Mouse (Mus musculus): Measurements from ENCODE around the gene Ccdc93. TPM values are rescaled to one million over a fixed set of nuclear protein-coding genes. Genes with fewer than 3 reads are reported as not detected.

Ccdc93 gene
- total and polyA plus RNA-seq, 3 experiments, result 21.3 to 21.5 TPM; not detected in 1

- H3K9ac ChIP-seq (ENCODE audit: control insufficient read depth, low read depth, low read length, poor library complexity, severe bottlenecking), result no peak overlapping the region
- H3K27me3 ChIP-seq (ENCODE audit: control insufficient read depth in 1 of 2, insufficient read depth in 2 of 2, low read length in 2 of 2), result peaks cover 0 to 3% of the 10 kb centered on the region in 2 experiments; a peak in 2 of 4 replicates
- no peaks in the 10 kb centered on the region for H3K4me1 ChIP-seq (ENCODE audit: control insufficient read depth in 1 of 2, insufficient read depth in 2 of 2, low read length in 2 of 2)
- DNase-seq (ENCODE audit: low read depth, low spot score), result peak; percentile 18
- H3K27ac ChIP-seq (ENCODE audit: control insufficient read depth, low read depth, low read length), result no peak overlapping the region
- no peak overlapping the region for H3K4me3 ChIP-seq (ENCODE audit: control insufficient read depth in 1 of 2, insufficient read depth in 1 of 2, low read depth in 2 of 2, low read length in 2 of 2)
- no peaks in the 10 kb centered on the region for H3K79me2 ChIP-seq (ENCODE audit: control insufficient read depth, insufficient read depth, low read length, poor library complexity)
- TF ChIP-seq BHLHE40 (IDR thresholded peaks at IDR 0.05; ENCODE audit: borderline replicate concordance, low read depth, low read length) (no peak), RAD21 (IDR thresholded peaks at IDR 0.05; ENCODE audit: low read depth, low read length) (peak; percentile 21), SMC3 (IDR thresholded peaks at IDR 0.05; ENCODE audit: low read depth, low read length) (peak; percentile 41), CTCF (IDR thresholded peaks at IDR 0.05 in 2 of 3, conservative IDR thresholded peaks at IDR 0.05 in 1 of 3; ENCODE audit: control insufficient read depth in 1 of 3, insufficient read depth in 1 of 3, low read depth in 2 of 3, low read length in 3 of 3, poor library complexity in 1 of 3, severe bottlenecking in 1 of 3) (peak; percentile 37 to 41 (median 40))
- no peaks in the 10 kb centered on the region for H3K9me3 ChIP-seq (replicated peaks; ENCODE audit: insufficient read depth, low read length)
- H3K36me3 ChIP-seq (ENCODE audit: control insufficient read depth in 1 of 2, insufficient read depth in 2 of 2, low read length in 2 of 2), result no peaks in the 10 kb centered on the region
These were observed 41.3 kb upstream of the Ccdc93 start for GRCm38 (mm10) chr1:121389574-121389973.

- H3K9me3 ChIP-seq (replicated peaks; ENCODE audit: insufficient read depth, low read length), result no peaks in the 10 kb centered on the region
- no peak for DNase-seq (ENCODE audit: low read depth, low spot score)
- no peaks in the 10 kb centered on the region for H3K4me1 ChIP-seq (ENCODE audit: control insufficient read depth in 1 of 2, insufficient read depth in 2 of 2, low read length in 2 of 2)
- H3K79me2 ChIP-seq (ENCODE audit: control insufficient read depth, insufficient read depth, low read length, poor library complexity), result no peaks in the 10 kb centered on the region
- no peak overlapping the region for H3K9ac ChIP-seq (ENCODE audit: control insufficient read depth, low read depth, low read length, poor library complexity, severe bottlenecking)
- TF ChIP-seq GATA1 (IDR thresholded peaks at IDR 0.05; ENCODE audit: low read depth, low read length) (no peak), ELF1 (IDR thresholded peaks at IDR 0.05; ENCODE audit: low read depth, low read length) (no peak), SIN3A (IDR thresholded peaks at IDR 0.05; ENCODE audit: low read length) (no peak), JUND (IDR thresholded peaks at IDR 0.05; ENCODE audit: low read depth, low read length) (no peak), POLR2AphosphoS2 (IDR thresholded peaks at IDR 0.05; ENCODE audit: low read length) (no peak), TAL1 (IDR thresholded peaks at IDR 0.05; ENCODE audit: low read length) (no peak), USF1 (IDR thresholded peaks at IDR 0.05; ENCODE audit: low read depth, low read length) (no peak), SMC3 (IDR thresholded peaks at IDR 0.05; ENCODE audit: low read depth, low read length) (no peak), NELFE (IDR thresholded peaks at IDR 0.05; ENCODE audit: low read depth, low read length) (no peak), CHD1 (IDR thresholded peaks at IDR 0.05; ENCODE audit: low read depth, low read length) (no peak), MYB (IDR thresholded peaks at IDR 0.05; ENCODE audit: low read depth, low read length) (no peak), BHLHE40 (IDR thresholded peaks at IDR 0.05; ENCODE audit: borderline replicate concordance, low read depth, low read length) (no peak), CHD2 (IDR thresholded peaks at IDR 0.05; ENCODE audit: low read length) (no peak)
- H3K27ac ChIP-seq (ENCODE audit: control insufficient read depth, low read depth, low read length), result no peak overlapping the region
- H3K36me3 ChIP-seq (ENCODE audit: control insufficient read depth in 1 of 2, insufficient read depth in 2 of 2, low read length in 2 of 2), result no peaks in the 10 kb centered on the region
- no peak overlapping the region for H3K4me3 ChIP-seq (ENCODE audit: control insufficient read depth in 1 of 2, insufficient read depth in 1 of 2, low read depth in 2 of 2, low read length in 2 of 2)
- H3K27me3 ChIP-seq (ENCODE audit: control insufficient read depth in 1 of 2, insufficient read depth in 2 of 2, low read length in 2 of 2), result peaks cover 0 to 3% of the 10 kb centered on the region in 2 experiments; a peak in 2 of 4 replicates
These were observed 40.8 kb upstream of the Ccdc93 start for GRCm38 (mm10) chr1:121390003-121390402.

GRCm38 (mm10) chr1:121390421-121390820, 40.4 kb upstream of the Ccdc93 start:
- H3K4me1 ChIP-seq (ENCODE audit: control insufficient read depth in 1 of 2, insufficient read depth in 2 of 2, low read length in 2 of 2), result no peaks in the 10 kb centered on the region
- no peaks in the 10 kb centered on the region for H3K79me2 ChIP-seq (ENCODE audit: control insufficient read depth, insufficient read depth, low read length, poor library complexity)
- no peak overlapping the region for H3K27ac ChIP-seq (ENCODE audit: control insufficient read depth, low read depth, low read length)
- no peak overlapping the region for H3K4me3 ChIP-seq (ENCODE audit: control insufficient read depth in 1 of 2, insufficient read depth in 1 of 2, low read depth in 2 of 2, low read length in 2 of 2)
- no peaks in the 10 kb centered on the region for H3K36me3 ChIP-seq (ENCODE audit: control insufficient read depth in 1 of 2, insufficient read depth in 2 of 2, low read length in 2 of 2)
- no peak overlapping the region for H3K9ac ChIP-seq (ENCODE audit: control insufficient read depth, low read depth, low read length, poor library complexity, severe bottlenecking)
- peaks cover 0 to 3% of the 10 kb centered on the region in 2 experiments; a peak in 2 of 4 replicates for H3K27me3 ChIP-seq (ENCODE audit: control insufficient read depth in 1 of 2, insufficient read depth in 2 of 2, low read length in 2 of 2)
- no peaks in the 10 kb centered on the region for H3K9me3 ChIP-seq (replicated peaks; ENCODE audit: insufficient read depth, low read length)
- no peak for DNase-seq (ENCODE audit: low read depth, low spot score)
- no peak for TF ChIP-seq POLR2AphosphoS5 (IDR thresholded peaks at IDR 0.05; ENCODE audit: borderline replicate concordance, low read depth, low read length)
- no peak for TF ChIP-seq TCF12 (IDR thresholded peaks at IDR 0.05; ENCODE audit: low read depth, low read length)
- TF ChIP-seq RAD21 (IDR thresholded peaks at IDR 0.05; ENCODE audit: low read depth, low read length), result no peak
- TF ChIP-seq CHD2 (IDR thresholded peaks at IDR 0.05; ENCODE audit: low read length), result no peak
- no peak for TF ChIP-seq MXI1 (IDR thresholded peaks at IDR 0.05; ENCODE audit: low read depth, low read length)
- TF ChIP-seq MAX (IDR thresholded peaks at IDR 0.05; ENCODE audit: low read length), result no peak
- TF ChIP-seq GATA1 (IDR thresholded peaks at IDR 0.05; ENCODE audit: low read depth, low read length), result no peak
- no peak for TF ChIP-seq KAT2A (conservative IDR thresholded peaks at IDR 0.05; ENCODE audit: low read depth, low read length)
- no peak for TF ChIP-seq HCFC1 (IDR thresholded peaks at IDR 0.05; ENCODE audit: low read depth, low read length)
- TF ChIP-seq GABPA (IDR thresholded peaks at IDR 0.05; ENCODE audit: low read depth, low read length), result no peak
- TF ChIP-seq CTCF (IDR thresholded peaks at IDR 0.05 in 2 of 3, conservative IDR thresholded peaks at IDR 0.05 in 1 of 3; ENCODE audit: control insufficient read depth in 1 of 3, insufficient read depth in 1 of 3, low read depth in 2 of 3, low read length in 3 of 3, poor library complexity in 1 of 3, severe bottlenecking in 1 of 3), result no peak
- no peak for TF ChIP-seq UBTF (IDR thresholded peaks at IDR 0.05; ENCODE audit: borderline replicate concordance, insufficient read depth, low read depth, low read length)
- no peak for TF ChIP-seq BHLHE40 (IDR thresholded peaks at IDR 0.05; ENCODE audit: borderline replicate concordance, low read depth, low read length)
- TF ChIP-seq ZKSCAN1 (IDR thresholded peaks at IDR 0.05; ENCODE audit: low read depth, low read length), result no peak
- TF ChIP-seq ETS1 (IDR thresholded peaks at IDR 0.05; ENCODE audit: low read depth, low read length), result no peak
